Mouse (Mus musculus) myocyte (in vitro differentiated cells): ENCODE results near the gene Kcnc1.

ENCODE experiments used
- E2F4 ChIP-seq: IDR thresholded peaks from one replicate; pipeline ENCODE4 v1.6.1; 2011; ENCODE audit warnings: mild to moderate bottlenecking, control low read depth, moderate library complexity; ENCODE audit not compliant: insufficient read depth
- MYOD1 ChIP-seq, 3 experiments: IDR thresholded peaks; one replicate each; pipeline ENCODE4 v1.6.1; 2011; ENCODE audit warnings: control low read depth in 2 of 3, low read depth in 2 of 3, mild to moderate bottlenecking in 2 of 3, moderate library complexity in 1 of 3; ENCODE audit not compliant: insufficient read length in 2 of 3, control insufficient read depth in 1 of 3
- MYOG ChIP-seq, 3 experiments: IDR thresholded peaks; one replicate each; pipeline ENCODE4 v1.6.1; 2011; ENCODE audit warnings: control low read depth in 2 of 3, low read depth in 2 of 3, mild to moderate bottlenecking in 2 of 3; ENCODE audit not compliant: insufficient read length in 2 of 3, control insufficient read depth in 1 of 3, insufficient read depth in 1 of 3
- POLR2A ChIP-seq: IDR thresholded peaks from one replicate; pipeline ENCODE4 v1.6.1; 2011; ENCODE audit warnings: low read depth, mild to moderate bottlenecking, control low read depth, moderate library complexity; ENCODE audit not compliant: insufficient read length
- TCF12 ChIP-seq: IDR thresholded peaks from one replicate; pipeline ENCODE4 v1.6.1; 2011; ENCODE audit warnings: mild to moderate bottlenecking, control low read depth; ENCODE audit not compliant: poor library complexity, insufficient read depth, severe bottlenecking

DNA sequence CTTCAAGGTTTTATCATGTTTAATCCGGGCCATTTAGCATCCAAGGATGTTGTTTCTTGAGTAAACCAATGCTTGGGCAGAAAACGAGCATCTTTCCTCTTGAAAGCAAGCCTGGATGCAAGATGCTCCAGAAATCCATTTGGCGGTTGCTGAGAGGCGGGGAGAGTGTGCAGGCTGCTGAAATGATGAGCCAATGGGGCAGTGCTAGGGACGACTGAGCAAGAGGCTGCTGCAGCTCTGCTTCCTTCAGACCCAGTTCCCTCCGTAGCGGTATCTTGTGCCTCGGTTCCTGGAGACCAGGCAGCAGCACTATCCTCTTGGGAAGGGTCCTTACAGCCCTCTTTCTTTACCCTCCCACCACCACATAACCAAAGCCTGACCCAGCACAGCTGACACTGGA is 66.0 kb downstream of the Kcnc1 start:
- TF ChIP-seq TCF12 (no peak), MYOG (IDR thresholded peaks at IDR 0.05; ENCODE audit: control insufficient read depth in 1 of 3, insufficient read depth in 1 of 3, insufficient read length in 2 of 3, low read depth in 2 of 3) (no peak), E2F4 (no peak), POLR2A (no peak), MYOD1 (IDR thresholded peaks at IDR 0.05; ENCODE audit: control insufficient read depth in 1 of 3, insufficient read length in 2 of 3, low read depth in 2 of 3) (no peak)
